Mouse (Mus musculus) neural tube, embryonic 11.5 days (tissue): ENCODE measurements at regions not wholly inside any gene's neighbourhood (a gene's known extent, or its start where the extent isn't known, plus 50 kb on each side); places are given as distances from the start of the nearest gene placed in this dataset.

ENCODE experiments used
- ATAC-seq: fragments of 200-750 bp; cut with Nextera tagmentation; 2 replicates; pipeline ENCODE4 v1.8.0; 2017; ENCODE audit warnings: moderate number of reproducible peaks, mild to moderate bottlenecking, moderate TSS enrichment, moderate library complexity; ENCODE audit not compliant: insufficient read depth, low FRiP score, low TSS enrichment
- DNase-seq: peaks from one replicate; pipeline ENCODE4 v3.0.0-alpha.2; 2015; ENCODE audit warnings: low spot score
- H3K27ac ChIP-seq: fragments of 300-500 bp; sonication (generic); 2 replicates; pipeline ENCODE4 v1.5.1; 2014; ENCODE audit warnings: low read depth, mild to moderate bottlenecking, low read length
- H3K27me3 ChIP-seq: fragments of 300-500 bp; sonication (generic); 2 replicates; pipeline ENCODE4 v1.6.1; 2014; ENCODE audit warnings: mild to moderate bottlenecking, low read length, mixed read lengths; ENCODE audit not compliant: control insufficient read depth, insufficient read depth
- H3K36me3 ChIP-seq: fragments of 300-500 bp; sonication (generic); 2 replicates; pipeline ENCODE4 v1.6.1; 2014; ENCODE audit warnings: mild to moderate bottlenecking, low read length, moderate library complexity, mixed read lengths; ENCODE audit not compliant: control insufficient read depth, insufficient read depth
- H3K4me1 ChIP-seq: fragments of 300-500 bp; sonication (generic); 2 replicates; pipeline ENCODE4 v1.6.1; 2014; ENCODE audit warnings: low read length, mixed read lengths; ENCODE audit not compliant: control insufficient read depth, insufficient read depth
- H3K4me2 ChIP-seq: fragments of 300-500 bp; sonication (generic); 2 replicates; pipeline ENCODE4 v1.6.1; 2014; ENCODE audit warnings: low read depth, mild to moderate bottlenecking, moderate library complexity
- H3K4me3 ChIP-seq: fragments of 300-500 bp; sonication (generic); 2 replicates; pipeline ENCODE4 v1.5.1; 2014; ENCODE audit warnings: low read depth, low read length
- H3K9ac ChIP-seq: fragments of 300-500 bp; sonication (generic); 2 replicates; pipeline ENCODE4 v1.6.1; 2014; ENCODE audit warnings: mild to moderate bottlenecking, low read length
- H3K9me3 ChIP-seq: fragments of 300-500 bp; sonication (generic); 2 replicates; pipeline ENCODE4 v1.6.1; 2016; ENCODE audit warnings: low read length; ENCODE audit not compliant: control insufficient read depth
- WGBS: fragments of 180-500 bp; shearing (Covaris S2); extraction: QIAGEN DNeasy Blood & Tissue Kit; methylation state at CpG from one replicate; pipeline ENCODE4 v1.1.7; 2014; 5-methylcytosine and 5-hydroxymethylcytosine counted together

DNA sequence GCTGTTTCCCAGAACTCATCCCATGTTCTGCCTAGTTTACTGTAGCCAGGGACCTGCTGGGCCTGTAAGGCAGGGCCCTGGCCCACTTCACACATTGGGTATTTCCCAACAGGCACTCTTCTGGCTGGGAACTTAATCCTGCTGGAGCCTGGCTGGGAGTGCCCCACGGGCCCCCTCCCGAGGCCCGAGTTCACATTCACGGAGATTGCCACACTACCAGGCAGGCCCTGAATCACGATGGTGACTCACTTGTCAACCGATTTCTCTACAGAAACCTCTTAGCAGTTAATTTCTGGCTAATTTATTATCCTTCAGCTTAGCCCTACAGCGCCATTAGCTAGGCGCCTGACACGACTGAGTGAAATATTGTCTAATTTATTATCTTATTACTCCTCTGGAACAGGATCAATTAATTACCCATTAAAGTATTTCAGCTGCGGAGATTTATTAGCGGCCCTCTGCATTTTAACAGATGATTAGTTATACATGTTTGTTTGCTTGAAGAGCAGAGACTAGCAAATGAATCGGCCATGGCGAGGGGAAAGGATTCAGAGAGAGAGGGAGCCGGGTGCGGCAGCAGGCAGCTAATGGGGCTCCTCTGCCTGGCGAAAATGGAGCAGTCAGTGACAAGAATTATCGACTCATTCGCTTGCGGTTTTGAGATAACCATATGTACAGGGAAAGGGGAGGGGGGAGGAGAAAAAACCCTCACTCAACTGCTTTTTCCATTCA, 229.7 kb upstream of the Zfp703 start:
- Histone ChIP-seq H3K4me2 (no peak overlapping the region), H3K27me3 (no peaks in the 10 kb centered on the region), H3K4me1 (peaks cover 11% of the 10 kb centered on the region), H3K9ac (no peak overlapping the region), H3K4me3 (no peak overlapping the region), H3K9me3 (no peaks in the 10 kb centered on the region), H3K36me3 (no peaks in the 10 kb centered on the region), H3K27ac (0 out of 2 replicates have a peak overlapping the region, but pooled peaks have one; percentile 40)
- 37% methylated on average over 19 of the region's 19 CpGs for WGBS
- ATAC-seq = peak; percentile 74
- peak; percentile 59 for DNase-seq

DNA sequence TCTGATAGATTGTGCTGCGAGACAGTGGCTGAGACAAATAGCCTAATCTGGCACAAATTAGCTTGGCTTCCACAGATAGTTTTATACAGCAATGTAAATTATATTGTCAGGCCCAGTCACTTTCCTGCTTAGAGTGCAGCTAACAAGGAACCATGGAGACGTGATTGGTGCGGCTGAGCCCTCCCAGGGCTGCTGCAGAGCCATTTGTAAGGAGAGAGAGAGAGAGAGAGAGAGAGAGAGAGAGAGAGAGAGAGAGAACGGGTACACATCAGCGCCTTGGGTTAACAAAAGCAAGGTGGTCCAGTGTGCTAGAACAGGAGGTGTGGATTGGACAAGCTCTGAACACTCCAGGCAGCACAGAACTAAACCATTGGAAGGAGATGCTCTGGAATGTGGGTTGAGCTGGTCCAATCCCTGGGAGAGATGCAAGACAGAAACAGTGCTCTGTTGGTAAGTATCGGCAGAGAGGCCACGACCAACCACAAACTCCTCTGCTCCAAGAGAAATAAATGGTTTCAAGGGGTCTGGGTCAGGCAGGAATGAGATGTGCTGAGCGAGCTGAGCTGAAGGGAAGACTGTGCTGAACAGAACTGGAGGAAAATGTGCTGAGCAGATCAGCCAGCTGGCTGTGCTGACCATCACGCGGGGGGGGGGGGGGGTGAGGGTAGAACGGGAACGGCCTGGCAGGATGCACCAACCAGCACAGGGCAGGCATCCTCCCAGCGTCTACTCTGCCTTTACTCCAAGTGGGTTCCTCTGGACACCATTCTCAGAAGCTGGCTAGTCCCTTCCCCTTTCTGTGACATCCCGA, 228.8 kb upstream of the Zfp703 start:
- 56% methylated on average over 14 of the region's 14 CpGs for WGBS
- Histone ChIP-seq H3K9ac (no peak overlapping the region), H3K9me3 (no peaks in the 10 kb centered on the region), H3K27ac (peak overlapping the region; percentile 36; the same call in 1 of the 2 replicates), H3K27me3 (no peaks in the 10 kb centered on the region), H3K4me1 (peaks cover 11% of the 10 kb centered on the region), H3K4me3 (no peak overlapping the region), H3K36me3 (no peaks in the 10 kb centered on the region), H3K4me2 (no peak overlapping the region)
- DNase-seq = peak; percentile 24
- ATAC-seq = peak; percentile 64

DNA sequence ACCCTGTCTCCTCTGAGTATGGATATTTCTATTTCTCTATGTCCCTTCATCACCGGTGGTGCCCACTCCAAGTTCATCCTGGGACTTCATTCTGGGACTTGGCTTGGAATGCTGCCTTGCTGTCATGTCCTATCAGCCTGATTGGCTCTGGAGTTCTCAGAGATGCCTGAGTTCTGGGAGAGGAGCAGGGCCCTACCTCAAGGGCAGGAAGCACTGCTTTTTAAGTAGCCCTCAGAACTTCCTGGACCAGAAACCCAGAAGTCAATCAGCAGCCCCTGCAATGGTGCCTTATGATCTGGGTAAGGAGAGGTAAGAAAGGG, 228.2 kb upstream of the Zfp703 start:
- no peaks in the 10 kb centered on the region for H3K27me3 ChIP-seq
- no peak overlapping the region for H3K27ac ChIP-seq
- H3K9me3 ChIP-seq = no peaks in the 10 kb centered on the region
- H3K36me3 ChIP-seq = no peaks in the 10 kb centered on the region
- DNase-seq (no peak), ATAC-seq (no peak)
- H3K4me2 ChIP-seq = no peak overlapping the region
- WGBS = 91% methylated on average over 1 of the region's 1 CpGs
- H3K4me3 ChIP-seq = no peak overlapping the region
- H3K9ac ChIP-seq = no peak overlapping the region
- H3K4me1 ChIP-seq = peaks cover 11% of the 10 kb centered on the region

DNA sequence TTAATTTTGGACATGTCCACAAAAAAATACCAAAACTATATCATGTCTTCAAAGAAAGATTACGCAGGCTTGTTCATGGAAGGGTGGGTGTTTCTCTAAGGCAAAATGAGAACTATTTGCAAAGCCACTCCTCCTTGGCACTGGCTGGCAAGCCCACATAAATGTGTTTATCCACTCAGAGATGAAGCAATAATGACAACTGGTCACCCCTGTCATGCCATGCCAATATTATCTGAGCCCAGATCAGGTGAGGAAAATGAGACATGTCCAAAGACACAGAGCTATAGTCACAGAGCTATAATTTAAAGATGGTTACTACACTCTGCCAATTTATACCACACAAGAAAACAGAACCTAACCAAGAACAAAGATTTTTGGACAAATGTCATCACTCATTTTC, 227.0 kb upstream of the Zfp703 start:
- no peak overlapping the region for H3K27ac ChIP-seq
- whole genome bisulfite sequencing = 98% methylated on average over 1 of the region's 1 CpGs
- H3K27me3 ChIP-seq = no peaks in the 10 kb centered on the region
- H3K9me3 ChIP-seq = peaks cover 4% of the 10 kb centered on the region; the same call in 1 of the 2 replicates
- no peak overlapping the region for H3K4me2 ChIP-seq
- no peaks in the 10 kb centered on the region for H3K36me3 ChIP-seq
- peaks cover 11% of the 10 kb centered on the region for H3K4me1 ChIP-seq
- H3K9ac ChIP-seq = no peak overlapping the region
- ATAC-seq (no peak), DNase-seq (no peak)
- no peak overlapping the region for H3K4me3 ChIP-seq

DNA sequence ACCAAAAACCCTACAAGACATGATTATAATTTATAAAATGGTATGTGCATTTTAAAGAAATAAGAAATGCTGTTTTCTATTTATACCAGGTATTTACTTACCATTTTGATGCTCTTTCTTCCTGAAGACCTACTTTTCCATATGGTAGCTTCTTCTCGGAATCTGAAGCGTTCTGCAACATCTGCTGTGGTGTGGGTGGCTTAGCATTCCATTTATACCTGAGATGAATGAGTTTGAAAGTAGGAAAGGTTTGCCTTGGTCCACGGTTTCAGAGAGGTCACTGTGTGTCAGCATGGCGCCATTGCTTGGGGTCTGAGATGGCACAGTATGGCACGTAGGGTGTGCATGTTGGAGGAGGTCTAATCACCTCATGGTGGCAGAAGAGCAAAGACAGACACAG, 225.5 kb upstream of the Zfp703 start:
- no peak for ATAC-seq
- peaks cover 4% of the 10 kb centered on the region; the same call in 1 of the 2 replicates for H3K9me3 ChIP-seq
- H3K27me3 ChIP-seq = no peaks in the 10 kb centered on the region
- WGBS = 89% methylated on average over 5 of the region's 5 CpGs
- DNase-seq = no peak
- H3K36me3 ChIP-seq = no peaks in the 10 kb centered on the region
- H3K4me3 ChIP-seq = no peak overlapping the region
- H3K27ac ChIP-seq = no peak overlapping the region
- H3K9ac ChIP-seq = no peak overlapping the region
- H3K4me2 ChIP-seq = no peak overlapping the region
- peaks cover 11% of the 10 kb centered on the region for H3K4me1 ChIP-seq

DNA sequence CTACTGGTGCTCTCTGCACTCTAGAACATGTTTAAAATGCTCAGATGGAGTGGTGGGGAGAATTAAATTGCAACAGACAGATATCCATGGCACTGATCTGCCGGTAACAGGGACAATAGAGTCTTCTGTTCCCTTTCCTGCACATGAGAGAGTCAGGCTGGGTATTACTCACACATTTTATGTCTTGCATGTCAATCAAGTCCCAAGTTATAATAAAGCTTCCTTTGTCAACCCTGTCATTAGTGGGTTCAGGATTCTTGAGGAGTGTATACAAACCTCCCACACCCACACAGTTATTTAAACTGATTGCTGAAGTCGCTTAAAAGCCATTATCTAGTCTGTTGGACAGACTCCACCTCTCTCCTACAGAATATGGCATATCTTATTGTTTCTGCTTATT, 220.7 kb upstream of the Zfp703 start:
- DNase-seq (no peak), ATAC-seq (no peak)
- Histone ChIP-seq H3K4me1 (no peaks in the 10 kb centered on the region), H3K9ac (no peak overlapping the region), H3K27ac (no peak overlapping the region), H3K4me2 (no peak overlapping the region), H3K9me3 (peaks cover 4% of the 10 kb centered on the region; the same call in 1 of the 2 replicates), H3K36me3 (no peaks in the 10 kb centered on the region), H3K4me3 (no peak overlapping the region), H3K27me3 (no peaks in the 10 kb centered on the region)
- 77% methylated on average over 2 of the region's 2 CpGs for WGBS

DNA sequence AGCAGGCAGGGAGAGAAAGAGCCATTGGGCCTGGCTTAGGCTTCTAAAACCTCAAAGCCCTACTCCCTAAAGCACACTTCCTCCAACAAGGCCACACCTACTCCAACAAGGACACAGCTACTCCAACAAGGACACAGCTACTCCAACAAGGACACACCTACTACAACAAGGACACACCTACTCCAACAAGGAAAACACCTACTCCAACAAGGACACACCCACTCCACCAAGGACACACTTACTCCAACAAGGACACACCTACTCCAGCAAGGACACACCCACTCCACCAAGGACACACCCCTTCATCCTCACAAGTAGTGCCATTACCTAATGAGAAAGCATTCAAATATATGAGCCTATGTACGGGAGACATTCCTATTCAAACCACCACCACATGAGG, 216.4 kb upstream of the Zfp703 start:
- ATAC-seq (no peak), DNase-seq (no peak)
- Histone ChIP-seq H3K27ac (no peak overlapping the region), H3K27me3 (no peaks in the 10 kb centered on the region), H3K4me3 (no peak overlapping the region), H3K9ac (no peak overlapping the region), H3K9me3 (no peaks in the 10 kb centered on the region), H3K4me2 (no peak overlapping the region), H3K4me1 (no peaks in the 10 kb centered on the region), H3K36me3 (no peaks in the 10 kb centered on the region)
- 86% methylated on average over 1 of the region's 1 CpGs for WGBS

DNA sequence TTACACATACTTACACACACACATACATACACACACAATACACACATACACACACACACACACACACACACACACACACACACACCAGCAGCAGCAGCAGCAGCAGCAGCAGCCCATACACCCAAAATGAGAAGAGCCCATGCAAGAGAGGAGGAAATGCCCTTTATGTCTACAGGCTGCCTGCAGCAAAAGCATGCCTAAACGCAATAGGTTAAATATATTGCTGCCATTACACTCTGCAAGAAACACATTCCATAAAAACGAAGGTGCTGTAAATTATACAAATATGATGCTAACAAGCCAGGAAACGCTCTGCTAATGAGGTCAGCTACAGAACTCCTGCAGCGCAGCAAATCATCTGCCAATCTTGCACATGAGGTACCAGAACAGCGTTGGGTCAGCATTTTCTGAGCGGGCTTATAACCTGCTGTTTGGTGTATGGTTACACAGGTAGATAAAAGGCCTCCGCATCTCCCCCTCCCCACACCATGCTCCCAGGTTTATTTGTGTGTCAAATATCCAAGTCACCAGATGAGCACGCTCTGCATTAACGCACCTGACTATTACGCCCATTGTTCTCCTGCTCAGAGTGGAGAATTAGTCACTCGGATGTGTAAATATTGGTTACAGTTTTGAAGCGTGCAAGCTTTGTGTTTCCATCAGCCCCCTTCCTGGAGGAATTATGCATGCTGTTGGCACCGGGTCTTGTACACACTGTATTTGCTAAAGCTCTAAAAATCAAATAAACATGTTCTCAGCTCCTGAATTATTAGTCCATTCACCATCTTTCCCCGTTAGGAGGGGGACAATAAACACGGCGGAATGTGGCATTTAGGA, 214.0 kb upstream of the Zfp703 start:
- H3K27me3 ChIP-seq = no peaks in the 10 kb centered on the region
- no peaks in the 10 kb centered on the region for H3K36me3 ChIP-seq
- H3K27ac ChIP-seq = no peak overlapping the region
- 77% methylated on average over 16 of the region's 16 CpGs for WGBS
- H3K4me1 ChIP-seq = no peaks in the 10 kb centered on the region
- H3K9ac ChIP-seq = no peak overlapping the region
- no peak for ATAC-seq
- no peaks in the 10 kb centered on the region for H3K9me3 ChIP-seq
- no peak for DNase-seq
- no peak overlapping the region for H3K4me2 ChIP-seq
- H3K4me3 ChIP-seq = no peak overlapping the region
